Mouse (Mus musculus): ENCODE measurements at regions not wholly inside any gene's neighbourhood (a gene's known extent, or its start where the extent isn't known, plus 50 kb on each side); places are given as distances from the start of the nearest gene placed in this dataset.

DNA sequence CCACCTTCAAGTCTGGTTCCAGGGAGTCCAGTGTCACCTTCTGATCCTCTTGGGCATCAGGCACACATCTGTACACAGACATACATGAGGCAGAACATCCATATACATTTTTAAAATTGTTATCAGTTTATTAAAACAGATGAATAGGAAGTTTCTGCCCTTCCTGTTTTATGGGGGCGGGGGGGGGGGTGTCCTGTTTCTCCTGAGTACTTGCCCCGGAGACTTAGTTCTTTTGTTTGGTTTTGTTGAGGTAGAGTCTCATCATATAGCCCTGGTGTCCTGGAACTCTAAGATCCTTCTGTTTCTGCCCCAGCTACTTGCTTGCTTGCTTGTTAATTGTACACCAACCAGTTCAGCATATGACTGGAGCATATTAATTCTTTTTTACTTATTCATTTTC lies 85.0 kb upstream of the Xpo1 start:
- no peak for ATAC-seq

GRCm38 (mm10) chr11:23171760-23172159 lies 84.1 kb upstream of the Xpo1 start:
- ATAC-seq: no peak

- ATAC-seq: no peak
These were observed 74.2 kb upstream of the Xpo1 start for GRCm38 (mm10) chr11:23181647-23182046.

DNA sequence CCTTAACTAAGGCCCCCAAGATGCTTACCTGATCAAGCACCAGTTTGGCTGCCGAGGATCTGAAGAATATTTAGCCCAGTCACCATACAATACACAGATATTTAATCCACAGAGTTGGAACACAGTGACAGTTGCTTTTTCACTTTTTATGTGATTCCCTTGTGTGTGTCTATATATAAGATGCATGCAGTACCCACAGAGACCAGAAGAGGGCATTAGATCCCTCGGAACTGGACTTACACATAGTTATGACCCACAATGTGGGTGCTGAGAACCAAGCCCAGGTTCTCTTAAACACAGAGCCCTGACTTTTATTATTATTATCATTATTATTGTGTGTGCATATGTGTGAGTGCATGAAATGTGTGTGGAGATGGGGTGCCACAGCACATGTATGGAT lies 70.6 kb upstream of the Xpo1 start:
- no peak for ATAC-seq

DNA sequence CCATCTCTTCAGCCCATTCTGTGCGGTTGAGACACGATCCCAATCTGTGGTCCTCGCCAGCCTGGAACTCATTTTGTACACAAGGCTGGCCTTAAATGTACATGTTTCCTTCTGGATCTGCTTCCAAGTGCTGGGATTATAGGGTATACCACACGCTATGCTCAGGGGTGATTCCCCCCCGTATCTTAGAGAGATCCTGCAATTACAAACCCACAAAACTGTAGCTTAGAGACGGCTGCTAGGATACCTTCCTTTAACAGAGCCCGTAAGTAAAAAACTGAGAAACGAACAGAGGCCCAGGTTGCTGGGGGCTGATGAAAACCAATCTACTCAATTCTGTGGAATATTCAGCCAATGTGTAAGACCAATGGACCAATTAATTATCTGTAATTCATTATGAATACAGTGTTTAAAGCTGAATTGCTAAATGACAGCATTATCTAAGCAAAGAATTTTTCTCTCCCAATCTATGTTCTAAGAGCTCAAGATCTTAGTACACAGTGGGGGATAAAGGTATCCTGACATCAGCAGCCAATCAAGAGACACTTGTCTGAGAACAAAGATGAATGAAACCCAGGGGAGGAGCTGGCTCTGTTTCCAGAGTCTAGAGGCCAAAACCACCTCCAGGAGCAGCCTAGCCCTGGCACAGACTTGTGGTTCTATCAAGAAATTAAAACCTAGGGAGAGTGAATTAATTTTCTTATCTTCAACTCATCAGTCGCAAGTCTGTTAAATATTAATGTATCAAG lies 54.0 kb upstream of the Xpo1 start:
- ATAC-seq: no peak

GRCm38 (mm10) chr11:23203566-23203965 lies 52.3 kb upstream of the Xpo1 start:
- no peak for ATAC-seq

DNA sequence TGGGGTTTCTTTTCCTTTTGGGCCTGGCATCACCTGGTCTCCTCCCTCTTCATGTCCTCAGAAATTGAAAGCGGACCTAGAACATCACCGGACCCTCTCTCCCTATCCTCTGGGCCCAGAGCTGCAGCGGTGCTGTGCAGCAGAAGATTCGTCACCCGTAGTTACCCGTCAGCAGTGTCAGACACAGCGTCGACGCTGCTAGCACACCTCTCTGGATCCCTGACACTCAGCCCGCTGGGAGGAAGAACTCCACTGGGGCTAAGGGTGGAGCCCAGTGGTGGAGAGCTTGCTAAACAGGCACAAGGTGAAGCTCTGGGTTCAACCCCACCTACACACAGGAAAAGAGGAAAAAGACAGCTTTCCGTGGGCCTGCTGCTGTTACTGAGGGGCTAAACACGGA lies 51.8 kb upstream of the Xpo1 start:
- no peak for ATAC-seq

Measured in inflammation-experienced regulatory T-cells, adult 6 months (primary cell).